Mouse (Mus musculus) neural tube, embryonic 14.5 days (tissue): Measurements from ENCODE around the gene Chchd2. TPM values are rescaled to one million over a fixed set of nuclear protein-coding genes. Genes with fewer than 3 reads are reported as not detected.

Experiments
- ATAC-seq: fragments of 200-750 bp; cut with Nextera tagmentation; 2 replicates; pipeline ENCODE4 v1.8.0; 2017; ENCODE audit warnings: low read depth, mild to moderate bottlenecking, moderate TSS enrichment, moderate library complexity
- H3K27ac ChIP-seq: fragments of 300-500 bp; sonication (generic); 2 replicates; pipeline ENCODE4 v1.5.1; 2014; ENCODE audit warnings: low read depth, mild to moderate bottlenecking, control low read depth, low read length, moderate library complexity, mixed read lengths
- H3K27me3 ChIP-seq: fragments of 300-500 bp; sonication (generic); 2 replicates; pipeline ENCODE4 v1.6.1; 2014; ENCODE audit warnings: low read length; ENCODE audit not compliant: control insufficient read depth, insufficient read depth
- H3K36me3 ChIP-seq: fragments of 300-500 bp; sonication (generic); 2 replicates; pipeline ENCODE4 v1.6.1; 2014; ENCODE audit warnings: low read length, mixed read lengths; ENCODE audit not compliant: control insufficient read depth, insufficient read depth
- H3K4me1 ChIP-seq: fragments of 300-500 bp; sonication (generic); 2 replicates; pipeline ENCODE4 v1.6.1; 2014; ENCODE audit warnings: low read length; ENCODE audit not compliant: control insufficient read depth, insufficient read depth
- H3K4me2 ChIP-seq: fragments of 300-500 bp; sonication (generic); 2 replicates; pipeline ENCODE4 v1.6.1; 2014; ENCODE audit warnings: mild to moderate bottlenecking, low read depth, low read length, control low read depth
- H3K4me3 ChIP-seq: fragments of 300-500 bp; sonication (generic); 2 replicates; pipeline ENCODE4 v1.5.1; 2014; ENCODE audit warnings: low read depth, low read length, control low read depth, mixed read lengths
- H3K9ac ChIP-seq: fragments of 300-500 bp; sonication (generic); replicated peaks from 2 replicates; pipeline ENCODE4 v1.6.1; 2014; ENCODE audit warnings: low read depth, mild to moderate bottlenecking, control low read depth, low read length, mixed read lengths
- H3K9me3 ChIP-seq: fragments of 300-500 bp; sonication (generic); 2 replicates; pipeline ENCODE4 v1.6.1; 2016; ENCODE audit warnings: low read length; ENCODE audit not compliant: control insufficient read depth
- WGBS: fragments of 180-500 bp; shearing (Covaris S2); extraction: QIAGEN DNeasy Blood & Tissue Kit; methylation state at CpG from one replicate; pipeline ENCODE4 v1.1.7; 2014; 5-methylcytosine and 5-hydroxymethylcytosine counted together
- polyA plus RNA-seq: library from polyadenylated mRNA; unstranded; fragments of >200 nt; fragmentation: Nextera tagmentation; extraction: Ambion mirVana; gene quantifications from 2 replicates; pipeline ENCODE4 v1.2.1, GENCODE M21; 2014

Gene Chchd2
- 717 and 752 TPM in 2 replicates for polyA plus RNA-seq

GRCm38 (mm10) chr5:129886911-129887636 is at the start of gene Chchd2:
TSS of gene Chchd2 (minus strand) at chr5:129887470.
- H3K36me3 ChIP-seq, result peaks cover 11% of the 10 kb centered on the region
- peak; percentile 99 for ATAC-seq
- peak within 1 kb of the TSS; percentile 78 for H3K4me3 ChIP-seq
- peaks cover 11% of the 10 kb centered on the region for H3K4me1 ChIP-seq
- no peaks in the 10 kb centered on the region for H3K27me3 ChIP-seq
- peak within 1 kb of the TSS; percentile 90 for H3K27ac ChIP-seq
- H3K4me2 ChIP-seq, result peak within 1 kb of the TSS; percentile 59
- no peaks in the 10 kb centered on the region for H3K9me3 ChIP-seq
- WGBS, result under 1% methylated on average over 46 of the region's 46 CpGs
- H3K9ac ChIP-seq, result peak within 1 kb of the TSS; percentile 86

GRCm38 (mm10) chr5:129936941-129937340 is 49.7 kb upstream of the Chchd2 start:
- Histone ChIP-seq H3K36me3 (no peaks in the 10 kb centered on the region), H3K4me3 (no peak overlapping the region), H3K9ac (no peak overlapping the region), H3K4me1 (no peaks in the 10 kb centered on the region), H3K27me3 (no peaks in the 10 kb centered on the region), H3K4me2 (no peak overlapping the region), H3K27ac (no peak overlapping the region), H3K9me3 (no peaks in the 10 kb centered on the region)
- no peak for ATAC-seq
- WGBS, result 50% methylated on average over 4 of the region's 4 CpGs

DNA sequence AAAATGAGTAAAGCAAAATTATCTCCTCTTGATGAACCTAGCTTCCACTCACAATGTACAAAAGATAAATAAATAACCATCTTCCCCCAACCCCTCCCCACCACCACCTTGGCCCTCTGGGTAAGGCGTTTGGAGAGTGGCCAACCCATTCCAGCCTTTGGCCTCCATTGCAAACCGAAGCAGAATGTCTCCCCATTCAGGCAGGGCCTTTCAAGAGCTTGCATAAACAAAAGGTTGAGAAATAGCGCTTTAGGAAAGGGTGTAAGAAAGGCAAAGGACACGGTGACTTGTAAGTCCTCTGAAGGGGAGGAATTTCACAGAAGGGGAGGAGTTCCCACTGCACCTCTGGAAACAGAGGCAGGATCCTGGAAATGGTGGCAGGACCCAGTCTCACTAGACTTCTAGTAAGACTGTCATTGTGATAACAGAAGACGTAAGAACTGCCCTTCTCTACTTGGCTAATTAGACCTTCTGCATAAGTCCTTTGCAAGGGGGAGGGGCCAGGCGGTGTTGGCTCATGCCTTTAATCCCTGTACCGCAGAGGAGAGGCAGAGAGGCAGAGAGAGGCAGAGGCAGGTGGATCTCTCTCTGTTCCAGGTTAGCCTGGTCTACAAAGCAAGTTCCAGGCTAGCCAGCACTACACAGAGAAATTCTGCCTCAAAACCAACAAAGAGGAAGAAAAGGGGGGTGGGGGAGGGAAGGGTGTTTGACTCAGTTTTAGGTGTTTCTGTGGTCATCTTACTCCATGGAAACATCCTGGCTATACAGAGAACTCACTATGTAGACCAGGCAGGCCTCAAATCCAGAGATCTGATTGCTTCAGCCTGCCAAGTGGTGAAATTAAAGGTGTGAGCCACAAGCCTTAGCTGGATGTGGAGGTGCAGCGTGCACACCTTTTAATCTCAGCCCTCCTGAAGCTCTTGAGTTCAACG is 42.9 kb upstream of the Chchd2 start:
- WGBS, result 46% methylated on average over 9 of the region's 9 CpGs
- Histone ChIP-seq H3K27me3 (no peaks in the 10 kb centered on the region), H3K36me3 (no peaks in the 10 kb centered on the region), H3K4me2 (no peak overlapping the region), H3K9ac (no peak overlapping the region), H3K4me3 (no peak overlapping the region), H3K27ac (no peak overlapping the region), H3K4me1 (no peaks in the 10 kb centered on the region), H3K9me3 (no peaks in the 10 kb centered on the region)
- no peak for ATAC-seq

- Histone ChIP-seq H3K9me3 (no peaks in the 10 kb centered on the region), H3K4me2 (no peak overlapping the region), H3K36me3 (no peaks in the 10 kb centered on the region), H3K4me3 (no peak overlapping the region), H3K9ac (no peak overlapping the region), H3K4me1 (no peaks in the 10 kb centered on the region), H3K27me3 (no peaks in the 10 kb centered on the region), H3K27ac (no peak overlapping the region)
- no peak for ATAC-seq
- 79% methylated on average over 5 of the region's 5 CpGs for WGBS
Observed at GRCm38 (mm10) chr5:129925933-129926332, 38.7 kb upstream of the Chchd2 start.

- H3K4me2 ChIP-seq, result no peak overlapping the region
- H3K9ac ChIP-seq, result no peak overlapping the region
- no peak for ATAC-seq
- no peak overlapping the region for H3K4me3 ChIP-seq
- 89% methylated on average over 8 of the region's 8 CpGs for WGBS
- no peaks in the 10 kb centered on the region for H3K9me3 ChIP-seq
- H3K4me1 ChIP-seq, result no peaks in the 10 kb centered on the region
- H3K27ac ChIP-seq, result no peak overlapping the region
- no peaks in the 10 kb centered on the region for H3K36me3 ChIP-seq
- H3K27me3 ChIP-seq, result no peaks in the 10 kb centered on the region
Observed at GRCm38 (mm10) chr5:129924820-129925452, 37.7 kb upstream of the Chchd2 start.

- no peak for ATAC-seq
- Histone ChIP-seq H3K36me3 (no peaks in the 10 kb centered on the region), H3K4me1 (no peaks in the 10 kb centered on the region), H3K9ac (no peak overlapping the region), H3K27ac (no peak overlapping the region), H3K27me3 (no peaks in the 10 kb centered on the region), H3K4me2 (no peak overlapping the region), H3K4me3 (no peak overlapping the region), H3K9me3 (no peaks in the 10 kb centered on the region)
- WGBS, result 97% methylated on average over 4 of the region's 4 CpGs
Observed at GRCm38 (mm10) chr5:129921972-129922371, 34.7 kb upstream of the Chchd2 start.

- no peak for ATAC-seq
- WGBS, result 76% methylated on average over 8 of the region's 8 CpGs
- H3K9ac ChIP-seq, result no peak overlapping the region
- no peaks in the 10 kb centered on the region for H3K4me1 ChIP-seq
- H3K36me3 ChIP-seq, result no peaks in the 10 kb centered on the region
- no peaks in the 10 kb centered on the region for H3K9me3 ChIP-seq
- no peak overlapping the region for H3K4me3 ChIP-seq
- H3K27me3 ChIP-seq, result no peaks in the 10 kb centered on the region
- no peak overlapping the region for H3K27ac ChIP-seq
- H3K4me2 ChIP-seq, result no peak overlapping the region
Observed at GRCm38 (mm10) chr5:129919320-129919719, 32.0 kb upstream of the Chchd2 start.

DNA sequence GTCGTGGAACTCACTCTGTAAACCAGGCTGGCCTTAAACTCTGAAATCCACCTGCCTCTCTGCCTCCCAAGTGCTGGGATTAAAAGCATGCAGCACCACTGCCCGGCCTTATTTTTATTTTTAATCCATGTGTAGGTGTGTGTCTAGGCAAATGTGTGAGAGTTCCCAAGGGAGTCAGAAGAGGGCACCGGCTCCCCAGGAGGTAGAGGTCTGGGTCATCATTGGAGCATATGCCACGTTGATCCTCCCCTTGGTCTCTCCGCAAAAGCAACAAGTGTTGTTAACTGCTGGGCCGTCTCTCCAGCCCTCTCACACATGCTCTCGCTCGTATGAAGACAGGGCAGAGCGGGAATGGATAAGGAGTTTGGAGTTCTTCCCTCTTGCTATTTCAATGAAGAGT is 31.5 kb upstream of the Chchd2 start:
- no peaks in the 10 kb centered on the region for H3K27me3 ChIP-seq
- H3K27ac ChIP-seq, result no peak overlapping the region
- no peaks in the 10 kb centered on the region for H3K36me3 ChIP-seq
- H3K4me3 ChIP-seq, result no peak overlapping the region
- H3K4me1 ChIP-seq, result no peaks in the 10 kb centered on the region
- no peak overlapping the region for H3K4me2 ChIP-seq
- WGBS, result 83% methylated on average over 9 of the region's 9 CpGs
- ATAC-seq, result no peak
- H3K9ac ChIP-seq, result no peak overlapping the region
- no peaks in the 10 kb centered on the region for H3K9me3 ChIP-seq
